Mouse (Mus musculus) gastrocnemius, postnatal 25 days (tissue): ENCODE measurements around the gene Bgn. TPM values are rescaled to one million over a fixed set of nuclear protein-coding genes. Genes with fewer than 3 reads are reported as not detected.
A peak's percentile ranks its signal among the peaks of the same experiment; 100 is the strongest.

Experiments used
- DNase-seq: peaks from one replicate; pipeline ENCODE4 v3.0.0; 2022
- long read RNA-seq, 2 experiments: library from polyadenylated mRNA; stranded (forward); transcript quantifications; one replicate each; pipeline ENCODE4 v2.0.0; 2021
- total RNA-seq, 2 experiments: library from RNA; stranded (reverse); gene quantifications; 1 replicate in 1 of 2; 2 replicates in 1 of 2; pipeline ENCODE4 v1.2.3; 2021

Bgn gene
- 100 to 1,000 TPM; 116 to 139 TPM for total RNA-seq
- long read RNA-seq, experiment 1, transcript Bgn-201 (8 exons, 2,419 nt), result major isoform, 29 of 50 reads
- long read RNA-seq, experiment 1, partial matches to known transcripts, result 17 of 50 reads
- long read RNA-seq, experiment 1, other reads (novel, unspliced or antisense), result 4 of 50 reads
- long read RNA-seq, experiment 2, transcript Bgn-201 (8 exons, 2,419 nt), result major isoform, 59 of 87 reads
- long read RNA-seq, experiment 2, partial matches to known transcripts, result 24 of 87 reads
- long read RNA-seq, experiment 2, other reads (novel, unspliced or antisense), result 4 of 87 reads

DNA sequence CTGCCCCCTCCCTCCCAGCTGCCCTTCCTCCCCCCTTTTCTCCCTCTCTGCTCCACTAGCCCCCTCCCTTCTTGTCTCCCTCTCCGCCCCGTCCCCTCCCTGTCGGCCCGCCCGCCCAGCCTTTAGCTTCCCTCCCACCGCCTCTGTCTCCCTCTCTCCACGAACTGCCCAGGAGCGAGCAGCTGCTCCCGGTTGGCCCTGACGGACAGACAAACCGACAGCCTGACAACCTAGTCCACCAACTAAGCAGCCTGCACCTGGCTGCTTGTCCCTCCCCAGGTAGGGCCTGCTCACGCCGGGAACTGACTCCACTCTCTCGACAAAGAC is at the start of gene Bgn:
Gene Bgn, plus strand, starts transcription at position 119 of the 327 bp plus-strand sequence.
- peak; percentile 31 for DNase-seq

- no peak for DNase-seq
Observed at GRCm38 (mm10) chrX:73435252-73435651, 48.1 kb upstream of the Bgn start, which contains the start of gene Trex2. Gene Trex2, minus strand, starts transcription at chrX:73435344.

DNA sequence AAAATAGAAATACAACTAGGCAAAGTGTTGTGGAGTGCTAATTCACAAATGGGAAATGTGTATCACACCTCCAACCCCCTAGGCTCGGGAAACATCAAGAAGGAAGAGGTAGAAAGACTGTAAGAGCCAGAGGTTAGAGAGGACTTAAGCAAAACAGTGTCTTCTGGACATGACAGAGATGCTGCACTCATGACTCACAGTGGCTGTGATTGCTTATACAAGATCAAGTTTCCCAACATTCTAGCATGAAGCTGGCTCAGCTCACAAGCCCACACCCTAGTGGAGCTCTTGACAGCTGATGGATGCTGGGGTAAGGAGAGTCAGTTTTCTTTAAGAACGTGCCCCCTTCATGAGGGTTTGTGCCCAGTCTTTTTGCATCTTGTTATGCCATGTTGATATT is 42.0 kb upstream of the Bgn start:
- DNase-seq, result no peak

DNA sequence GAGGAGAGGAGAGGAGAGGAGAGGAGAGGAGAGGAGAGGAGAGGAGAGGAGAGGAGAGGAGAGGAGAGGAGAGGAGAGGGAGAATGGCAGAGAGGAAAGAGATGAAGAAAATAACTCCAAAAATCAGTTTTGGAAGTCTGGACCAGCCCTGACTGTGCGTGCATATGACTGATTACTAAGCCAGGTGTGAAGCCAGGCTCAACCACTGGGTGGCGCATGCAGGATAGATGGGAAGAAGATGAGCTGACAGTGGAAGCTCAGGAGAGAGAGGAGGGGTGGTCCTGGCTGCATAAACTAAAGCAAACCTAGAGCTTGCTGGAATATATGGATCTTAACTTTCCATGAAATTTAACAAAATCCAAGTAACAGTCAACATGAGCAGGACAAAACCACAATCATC is 31.5 kb upstream of the Bgn start:
- DNase-seq, result peak; percentile 25

DNA sequence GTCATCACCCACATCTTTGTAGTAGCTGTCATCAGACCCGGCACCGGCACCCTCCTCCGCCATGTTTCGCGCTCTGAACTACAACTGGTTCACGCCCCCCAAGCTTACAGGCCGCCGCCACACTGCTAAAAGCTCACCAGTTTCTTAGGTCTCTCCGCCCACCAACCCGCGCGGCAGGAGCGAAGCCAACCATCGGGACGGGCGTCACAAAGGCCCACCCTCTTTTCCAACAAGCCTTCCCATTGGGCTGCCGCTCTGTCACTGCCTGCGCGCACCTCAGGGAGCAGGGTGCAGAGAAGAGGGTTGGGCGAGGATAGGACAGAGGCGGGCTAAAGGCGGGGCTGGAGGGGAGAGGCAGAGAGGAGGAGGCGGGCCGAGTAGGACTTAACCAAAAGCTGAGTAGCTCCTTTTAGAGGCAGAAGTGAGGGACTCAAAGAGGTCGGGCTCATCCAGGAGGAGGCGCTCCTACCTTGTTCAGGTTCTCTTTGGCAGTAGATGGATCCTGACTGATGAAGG is 24.5 kb upstream of the Bgn start, which contains the start of gene Haus7:
Gene Haus7, minus strand, starts transcription at position 168 of the 516 bp plus-strand sequence.
- DNase-seq, result peak; percentile 94

DNA sequence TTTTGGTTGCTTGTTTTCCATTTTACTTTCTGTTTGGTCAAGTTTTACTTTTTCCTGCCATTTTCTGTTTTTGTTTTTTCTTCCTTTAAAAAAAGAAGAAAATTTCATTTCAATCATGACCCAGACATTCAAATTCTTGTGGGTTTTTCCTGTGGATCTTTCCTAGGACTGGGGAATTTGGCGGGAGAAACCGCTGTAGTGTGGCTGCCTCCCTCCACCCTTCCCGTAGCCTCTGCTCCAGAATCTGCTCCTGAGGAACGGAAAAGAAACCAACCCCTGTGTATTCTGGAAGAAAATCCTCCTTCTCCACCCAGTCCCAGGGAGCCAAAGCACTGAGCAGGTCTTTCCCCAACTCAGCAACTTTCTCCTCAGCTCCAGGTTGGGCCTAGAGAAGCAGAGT is 22.6 kb upstream of the Bgn start:
- no peak for DNase-seq

GRCm38 (mm10) chrX:73465483-73466186 is 17.8 kb upstream of the Bgn start:
- peak; percentile 56 for DNase-seq

DNA sequence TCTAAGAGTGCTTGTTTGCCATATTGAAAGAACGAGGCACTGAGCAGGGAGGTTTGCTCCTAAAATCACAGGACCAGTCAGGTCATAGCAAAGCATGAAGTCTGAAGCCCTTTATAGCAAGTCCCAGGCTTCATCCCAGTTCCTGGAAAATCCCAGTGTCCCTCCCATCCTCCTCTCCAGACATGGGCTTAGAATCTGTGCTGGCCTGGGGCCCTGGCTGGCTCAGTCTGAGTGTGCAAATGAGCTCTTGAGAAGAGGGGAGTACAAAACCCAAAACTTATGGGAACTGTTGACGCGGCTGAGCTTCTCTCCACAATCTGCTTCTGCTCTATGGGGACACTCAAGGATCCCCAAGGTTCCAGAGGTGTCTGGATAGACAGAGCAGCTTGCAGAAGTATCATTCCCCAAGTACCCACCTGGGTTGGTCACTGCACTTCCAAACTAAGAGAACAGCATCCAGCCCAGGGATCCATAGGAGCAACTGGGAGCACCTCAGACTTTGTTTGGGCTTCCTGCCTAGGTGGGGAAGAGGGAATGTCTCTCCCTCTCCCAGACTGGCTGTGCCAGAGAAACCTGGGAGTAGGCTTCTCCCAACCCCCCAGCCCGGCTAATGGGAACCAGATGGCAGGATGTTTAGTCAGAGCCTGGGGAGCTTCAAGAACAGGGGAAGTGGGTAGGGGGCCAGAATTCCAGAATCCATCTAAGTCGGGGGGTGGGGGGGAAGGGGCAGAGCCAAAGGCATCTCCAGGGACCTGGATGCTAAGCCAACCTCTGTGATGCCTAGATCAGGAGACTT is 15.8 kb upstream of the Bgn start:
- DNase-seq, result peak; percentile 55

DNA sequence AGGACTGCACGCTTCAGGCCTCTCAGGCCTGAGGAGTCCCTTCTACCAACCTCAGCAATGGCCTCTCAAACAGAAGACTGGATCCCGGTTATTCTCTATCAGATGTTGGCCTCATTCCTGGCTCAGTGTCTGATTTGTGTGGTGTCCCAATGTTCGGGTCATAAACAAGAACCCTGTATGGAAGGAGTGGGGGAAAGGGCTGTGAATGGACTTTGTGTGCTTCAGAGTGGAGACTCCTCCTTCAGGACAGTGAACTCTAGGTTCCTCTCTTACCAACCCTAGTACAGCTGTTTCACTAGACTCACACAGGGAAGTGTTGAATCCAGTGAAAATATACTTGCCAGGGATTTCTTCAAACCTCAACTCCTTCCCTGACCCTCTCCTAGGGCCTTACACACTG is 15.1 kb upstream of the Bgn start:
- DNase-seq, result no peak

GRCm38 (mm10) chrX:73468752-73469151 is 14.7 kb upstream of the Bgn start:
- peak; percentile 16 for DNase-seq

DNA sequence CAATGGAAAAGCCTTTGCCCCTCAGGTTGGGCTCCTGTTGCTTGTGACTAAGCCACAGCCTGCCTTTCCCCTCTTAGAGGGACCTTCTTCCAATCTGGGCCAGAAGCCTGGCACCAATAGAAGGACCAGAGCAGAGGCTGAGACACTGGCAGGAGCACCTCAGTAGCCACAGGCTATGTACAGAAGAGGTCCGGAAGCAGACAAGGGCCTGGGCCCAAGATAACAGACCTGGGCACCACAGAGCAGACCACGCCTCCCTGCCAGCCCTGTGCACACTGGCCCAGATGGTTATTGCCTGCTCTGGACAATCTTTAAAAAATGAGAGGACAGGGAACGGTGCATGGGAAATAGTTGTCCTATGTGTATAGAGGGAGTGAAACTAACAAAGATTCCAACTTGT is 11.6 kb upstream of the Bgn start:
- DNase-seq, result no peak

- peak; percentile 29 for DNase-seq
Observed at GRCm38 (mm10) chrX:73474340-73475165, 8.8 kb upstream of the Bgn start.

DNA sequence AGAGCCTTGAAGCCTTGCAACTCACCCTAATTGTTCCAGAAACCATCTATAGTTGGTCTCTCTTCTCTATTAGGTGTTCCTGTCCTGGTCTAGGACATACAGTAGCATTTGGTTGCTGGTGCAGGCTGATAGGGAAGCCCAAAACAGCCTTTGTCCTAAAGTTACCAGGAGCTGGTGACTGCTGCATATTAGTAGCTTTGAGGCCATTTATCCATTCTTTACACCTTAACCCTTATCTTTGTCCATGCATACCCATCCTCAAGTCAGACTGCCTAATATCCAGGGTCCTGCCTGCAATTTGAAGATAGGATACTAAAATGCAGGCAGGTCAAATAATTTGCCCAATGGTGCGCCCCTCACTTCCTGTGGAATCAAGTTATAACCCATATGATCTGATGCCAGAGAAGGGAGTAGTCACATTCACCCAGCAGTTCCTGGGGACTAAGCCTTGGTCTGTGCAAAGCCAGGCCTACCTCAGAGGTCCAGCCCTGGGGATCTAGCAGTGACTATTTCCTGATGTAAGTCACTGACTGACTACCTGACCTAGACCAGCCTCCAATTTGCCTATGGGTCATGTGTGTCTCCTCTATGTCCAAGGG is 7.6 kb upstream of the Bgn start:
- DNase-seq, result no peak

- peak; percentile 31 for DNase-seq
Observed at GRCm38 (mm10) chrX:73476621-73477020, 6.8 kb upstream of the Bgn start.

GRCm38 (mm10) chrX:73477500-73477899 is 5.9 kb upstream of the Bgn start:
- no peak for DNase-seq

- DNase-seq, result no peak
Observed at GRCm38 (mm10) chrX:73479656-73480055, 3.7 kb upstream of the Bgn start.

DNA sequence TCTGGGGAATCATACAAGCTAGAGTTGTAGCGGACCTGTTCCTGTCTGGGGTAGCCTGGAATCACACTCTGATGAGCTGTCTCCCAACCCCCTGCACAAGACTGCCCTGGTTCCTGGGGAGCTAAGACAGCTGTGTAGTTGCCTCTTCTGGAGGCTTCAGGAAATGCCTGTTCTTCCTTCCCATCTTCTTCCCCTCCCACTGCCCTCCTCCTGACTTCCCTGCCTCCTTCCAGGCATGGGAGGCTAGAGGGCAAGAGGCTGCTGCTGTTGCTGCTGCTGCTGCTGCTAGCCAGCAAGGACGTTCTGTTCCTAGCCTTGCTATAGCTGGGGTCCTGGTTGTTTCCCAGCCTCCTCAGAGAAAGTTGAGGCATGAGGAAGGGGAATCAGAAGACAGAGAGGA is 3.1 kb upstream of the Bgn start:
- DNase-seq, result peak; percentile 45

- DNase-seq, result no peak
Observed at GRCm38 (mm10) chrX:73482643-73483483, 539 bp upstream of the Bgn start.

GRCm38 (mm10) chrX:73484076-73484475 is 674 bp downstream of the Bgn start:
- DNase-seq, result no peak

DNA sequence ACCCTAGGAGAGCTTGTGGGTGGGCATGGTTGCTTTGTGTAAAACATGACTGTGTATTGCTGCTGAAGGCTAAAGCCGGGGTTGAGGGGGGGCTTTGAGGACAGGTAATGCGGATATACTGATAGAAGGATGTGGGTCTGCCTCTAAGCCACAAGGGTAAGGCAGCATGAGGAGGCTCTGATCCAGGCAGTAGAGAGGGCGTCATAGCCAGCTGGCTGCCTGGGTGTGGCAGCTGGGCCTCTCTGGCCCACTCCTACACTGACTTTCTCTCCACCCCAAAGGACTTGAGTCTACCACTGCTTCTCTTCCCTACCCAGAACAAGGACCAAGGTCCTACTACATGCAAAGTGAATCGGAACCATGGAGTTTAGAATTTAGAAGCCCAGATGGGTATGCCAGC is 1.5 kb downstream of the Bgn start:
- no peak for DNase-seq
